Mouse (Mus musculus): ENCODE measurements around the gene Gart. TPM values are rescaled to one million over a fixed set of nuclear protein-coding genes. Genes with fewer than 3 reads are reported as not detected.

Gene Gart
- polyA plus RNA-seq, 1 experiment = 29.5 TPM

DNA sequence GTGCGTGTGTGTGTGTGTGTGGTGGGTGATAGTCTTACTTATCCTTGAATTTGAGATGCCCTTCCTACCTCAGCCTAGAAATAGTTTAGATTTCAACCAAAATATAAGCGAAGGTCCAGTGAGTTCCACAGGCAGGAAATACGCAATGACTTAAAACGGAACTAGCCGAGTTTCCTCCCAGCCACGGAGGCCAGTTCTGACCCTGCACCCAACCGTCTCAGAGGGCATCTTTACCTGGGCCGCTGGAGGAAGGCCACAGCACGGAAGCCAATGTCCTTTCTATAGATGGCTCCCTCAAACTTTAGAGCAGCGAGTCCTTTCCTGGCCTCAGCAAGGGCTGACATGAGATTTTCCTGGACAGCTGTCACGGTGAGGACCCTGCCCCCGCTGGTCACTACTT lies 13.1 kb downstream of the Gart start:
- TF ChIP-seq CTCF (IDR thresholded peaks at IDR 0.05; ENCODE audit: insufficient read depth, low read length) = no peak
- TF ChIP-seq POLR2A (IDR thresholded peaks at IDR 0.05; ENCODE audit: borderline replicate concordance, extremely low read depth, low read depth, low read length) = no peak
- no peaks in the 10 kb centered on the region for H3K4me1 ChIP-seq (ENCODE audit: control insufficient read depth, insufficient read depth, low read length)
- 74% methylated on average over 12 of the region's 12 CpGs for WGBS

DNA sequence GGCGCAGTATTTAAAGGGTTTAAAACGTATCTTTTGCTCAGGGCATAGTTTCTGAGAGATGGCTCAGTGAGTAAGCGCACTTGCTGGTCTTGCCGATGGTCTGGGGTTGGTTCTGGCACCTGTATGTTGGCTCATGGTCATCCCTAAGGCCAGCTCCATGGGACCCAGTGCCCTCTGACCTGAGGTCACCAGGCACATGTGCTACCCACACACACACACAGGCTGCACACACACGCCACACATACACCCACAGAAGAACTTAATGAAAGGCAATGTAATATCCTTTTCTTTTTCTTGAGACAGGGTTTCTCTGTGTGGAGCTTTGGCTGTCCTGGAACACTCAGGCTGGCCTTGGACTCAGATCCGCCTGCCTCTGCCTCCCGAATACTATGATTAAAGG lies 13.8 kb downstream of the Gart start:
- no peaks in the 10 kb centered on the region for H3K4me1 ChIP-seq (ENCODE audit: control insufficient read depth, insufficient read depth, low read length)
- no peak overlapping the region for H3K4me3 ChIP-seq (replicated peaks; ENCODE audit: extremely low read depth, low read depth, low read length)
- no peak for TF ChIP-seq CTCF (IDR thresholded peaks at IDR 0.05; ENCODE audit: insufficient read depth, low read length)
- TF ChIP-seq POLR2A (IDR thresholded peaks at IDR 0.05; ENCODE audit: borderline replicate concordance, extremely low read depth, low read depth, low read length) = no peak
- DNase-seq = no peak
- 90% methylated on average over 7 of the region's 7 CpGs for WGBS

More for the DNA sequence above, 13.1 kb downstream of the Gart start:
- no peak overlapping the region for H3K4me3 ChIP-seq (replicated peaks; ENCODE audit: extremely low read depth, low read depth, low read length)
- no peak for DNase-seq

DNA sequence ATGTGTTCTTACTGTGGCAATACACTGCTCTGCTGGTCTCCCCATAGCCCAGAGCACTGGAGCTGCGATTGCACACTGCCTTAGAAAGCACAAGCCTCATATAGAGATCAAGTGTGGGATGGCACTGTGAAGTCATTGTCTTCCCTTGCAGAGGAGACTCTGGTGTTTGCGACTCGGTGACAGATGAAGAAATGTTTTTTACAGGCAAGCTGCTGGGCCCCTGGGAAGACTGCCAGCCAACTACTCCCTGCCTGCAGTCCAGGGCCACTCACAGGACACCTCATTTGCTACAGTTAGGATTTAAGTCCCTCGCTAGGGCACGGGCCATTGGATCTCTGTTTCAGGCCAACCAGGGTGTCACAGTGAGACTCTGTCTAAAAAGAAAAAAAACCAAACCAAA lies 14.3 kb downstream of the Gart start:
- Histone ChIP-seq H3K4me1 (ENCODE audit: control insufficient read depth, insufficient read depth, low read length) (no peaks in the 10 kb centered on the region), H3K4me3 (replicated peaks; ENCODE audit: extremely low read depth, low read depth, low read length) (no peak overlapping the region)
- no peak for DNase-seq
- TF ChIP-seq CTCF (IDR thresholded peaks at IDR 0.05; ENCODE audit: insufficient read depth, low read length) (no peak), POLR2A (IDR thresholded peaks at IDR 0.05; ENCODE audit: borderline replicate concordance, extremely low read depth, low read depth, low read length) (no peak)
- 70% methylated on average over 5 of the region's 5 CpGs for WGBS

DNA sequence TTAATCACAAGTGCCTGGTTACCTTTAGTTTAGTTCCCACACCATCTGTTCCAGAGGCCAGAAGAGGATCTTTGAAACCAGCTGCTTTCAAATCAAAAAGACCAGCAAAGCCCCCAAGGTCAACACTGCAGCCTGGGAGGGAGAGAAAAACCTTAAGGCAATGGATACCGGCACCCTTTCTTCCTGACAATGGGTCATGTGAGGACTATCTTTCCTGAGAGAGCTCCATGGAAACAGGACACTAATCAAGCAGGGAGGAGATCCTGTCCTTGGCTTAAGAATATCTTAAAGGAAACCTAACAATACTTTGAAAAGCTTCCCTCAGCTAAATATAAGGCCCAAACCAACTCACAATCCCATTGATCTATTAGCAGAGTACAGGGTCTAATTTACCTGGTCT lies 16.2 kb downstream of the Gart start:
- Histone ChIP-seq H3K4me1 (ENCODE audit: control insufficient read depth, insufficient read depth, low read length) (no peaks in the 10 kb centered on the region), H3K4me3 (replicated peaks; ENCODE audit: extremely low read depth, low read depth, low read length) (no peak overlapping the region)
- TF ChIP-seq CTCF (IDR thresholded peaks at IDR 0.05; ENCODE audit: insufficient read depth, low read length) = no peak
- TF ChIP-seq POLR2A (IDR thresholded peaks at IDR 0.05; ENCODE audit: borderline replicate concordance, extremely low read depth, low read depth, low read length) = no peak
- no peak for DNase-seq
- 51% methylated on average over 1 of the region's 1 CpGs for WGBS

DNA sequence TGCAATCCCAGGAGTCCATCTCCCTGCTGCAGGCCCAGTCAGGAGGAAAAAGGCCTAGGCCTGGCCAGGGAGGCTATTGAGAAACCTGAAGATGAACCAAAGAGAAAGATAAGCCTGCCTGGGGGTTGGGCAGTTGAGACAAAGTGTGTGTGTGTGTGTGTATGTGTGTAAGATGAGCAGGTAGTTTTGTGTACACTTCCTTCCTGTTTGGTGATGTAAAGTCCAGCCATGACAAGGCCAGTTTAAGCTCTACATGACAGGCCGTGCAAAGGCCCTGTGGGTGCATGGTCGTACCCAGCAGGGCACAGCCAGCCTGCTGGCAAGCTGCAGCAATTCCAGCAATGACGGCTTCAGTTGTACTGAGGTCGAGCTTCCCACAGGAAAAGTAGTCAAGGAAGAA lies 17.0 kb downstream of the Gart start:
- TF ChIP-seq POLR2A (IDR thresholded peaks at IDR 0.05; ENCODE audit: borderline replicate concordance, extremely low read depth, low read depth, low read length) (no peak), CTCF (IDR thresholded peaks at IDR 0.05; ENCODE audit: insufficient read depth, low read length) (no peak)

DNA sequence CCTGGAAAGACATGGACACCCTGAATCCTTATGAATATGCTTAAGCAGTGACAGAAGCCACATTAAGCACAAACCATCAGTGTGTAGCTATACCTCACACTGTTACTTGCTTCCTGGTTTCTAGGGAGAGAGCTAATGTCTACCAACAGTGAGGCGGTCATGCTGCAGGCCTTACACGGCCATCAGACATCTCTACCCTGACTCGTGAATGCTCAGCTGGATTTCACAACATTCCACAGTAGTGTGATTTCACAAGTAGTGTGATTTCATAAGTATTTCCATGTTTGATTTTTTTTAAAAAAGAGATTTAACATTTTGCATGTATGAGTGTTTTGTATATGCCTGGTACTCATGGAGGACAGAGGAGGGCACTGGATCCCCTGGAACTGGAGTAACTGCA lies 18.1 kb downstream of the Gart start:
- TF ChIP-seq POLR2A (IDR thresholded peaks at IDR 0.05; ENCODE audit: borderline replicate concordance, extremely low read depth, low read depth, low read length) = no peak
- TF ChIP-seq CTCF (IDR thresholded peaks at IDR 0.05; ENCODE audit: insufficient read depth, low read length) = no peak
- Histone ChIP-seq H3K4me1 (ENCODE audit: control insufficient read depth, insufficient read depth, low read length) (no peaks in the 10 kb centered on the region), H3K4me3 (replicated peaks; ENCODE audit: extremely low read depth, low read depth, low read length) (no peak overlapping the region)
- 68% methylated on average over 3 of the region's 3 CpGs for WGBS
- no peak for DNase-seq

More for the DNA sequence above, 17.0 kb downstream of the Gart start:
- no peak overlapping the region for H3K4me3 ChIP-seq (replicated peaks; ENCODE audit: extremely low read depth, low read depth, low read length)
- no peaks in the 10 kb centered on the region for H3K4me1 ChIP-seq (ENCODE audit: control insufficient read depth, insufficient read depth, low read length)
- 88% methylated on average over 4 of the region's 4 CpGs for WGBS
- DNase-seq = no peak

DNA sequence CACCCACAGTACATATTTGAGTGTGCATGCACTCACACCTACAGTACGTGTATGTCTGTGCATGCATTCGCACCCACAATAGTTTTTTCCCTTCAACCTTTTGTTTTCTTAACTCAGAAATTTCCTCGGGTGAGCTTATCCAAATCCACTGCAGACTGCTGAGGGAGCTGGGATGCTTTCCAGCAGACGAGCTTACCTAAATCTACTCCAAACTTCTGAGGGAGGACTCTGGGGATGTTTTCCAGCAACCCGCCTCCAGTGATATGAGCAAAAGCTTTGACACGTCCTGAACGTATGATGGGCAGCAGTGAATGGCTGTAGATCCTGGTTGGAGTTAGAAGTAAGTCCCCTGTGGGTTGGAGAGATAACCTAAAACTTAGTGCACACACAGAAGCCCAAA lies 18.9 kb downstream of the Gart start:
- no peak for TF ChIP-seq CTCF (IDR thresholded peaks at IDR 0.05; ENCODE audit: insufficient read depth, low read length)
- no peak for TF ChIP-seq POLR2A (IDR thresholded peaks at IDR 0.05; ENCODE audit: borderline replicate concordance, extremely low read depth, low read depth, low read length)
- WGBS = 83% methylated on average over 7 of the region's 7 CpGs
- H3K4me3 ChIP-seq (replicated peaks; ENCODE audit: extremely low read depth, low read depth, low read length) = no peak overlapping the region
- no peak for DNase-seq
- H3K4me1 ChIP-seq (ENCODE audit: control insufficient read depth, insufficient read depth, low read length) = no peaks in the 10 kb centered on the region

DNA sequence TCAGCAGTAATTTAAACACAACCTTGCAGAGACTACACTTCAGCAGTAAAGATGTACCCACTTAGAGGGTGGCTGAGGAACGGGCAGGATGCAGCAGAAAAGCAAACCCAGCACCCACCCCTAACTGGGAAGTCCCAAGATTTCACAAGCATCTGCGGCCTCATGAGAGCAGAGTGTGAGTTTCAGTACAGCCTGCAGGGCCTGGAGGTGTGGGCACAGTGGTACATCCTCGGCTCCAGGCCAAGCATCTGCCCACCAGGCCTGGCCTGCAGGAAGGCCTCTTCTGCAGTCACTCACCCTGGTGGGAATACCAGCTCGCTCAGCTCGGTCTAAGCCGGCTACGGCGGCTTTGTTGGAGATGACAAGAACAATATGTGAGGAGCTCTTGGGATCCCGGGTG lies 23.7 kb downstream of the Gart start:
- DNase-seq = no peak
- TF ChIP-seq CTCF (IDR thresholded peaks at IDR 0.05; ENCODE audit: insufficient read depth, low read length) (no peak), POLR2A (IDR thresholded peaks at IDR 0.05; ENCODE audit: borderline replicate concordance, extremely low read depth, low read depth, low read length) (no peak)
- WGBS = 93% methylated on average over 9 of the region's 9 CpGs
- Histone ChIP-seq H3K4me1 (ENCODE audit: control insufficient read depth, insufficient read depth, low read length) (peaks cover 10% of the 10 kb centered on the region), H3K4me3 (replicated peaks; ENCODE audit: extremely low read depth, low read depth, low read length) (no peak overlapping the region)

DNA sequence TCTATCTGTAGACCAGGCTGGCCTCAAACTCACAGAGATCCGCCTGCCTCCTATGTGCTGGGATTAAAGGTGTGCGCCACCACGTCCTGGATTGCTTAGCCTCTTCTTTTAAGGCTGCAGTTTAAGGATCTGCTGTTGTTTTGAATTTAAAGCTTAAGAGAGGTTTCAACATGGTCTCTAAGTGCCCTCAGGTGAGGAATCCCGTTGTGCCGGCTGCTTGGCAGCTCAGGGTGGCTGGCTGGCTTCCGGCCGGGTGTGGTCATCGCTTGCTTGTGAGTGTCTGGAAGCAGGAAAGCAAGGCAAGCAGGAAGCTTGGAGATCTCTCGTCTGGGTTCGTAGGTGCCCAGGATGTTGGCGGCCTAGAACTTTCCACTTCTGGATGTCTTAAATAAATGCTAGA lies 25.8 kb downstream of the Gart start:
- no peak overlapping the region for H3K4me3 ChIP-seq (replicated peaks; ENCODE audit: extremely low read depth, low read depth, low read length)
- DNase-seq = peak; percentile 75
- TF ChIP-seq CTCF (IDR thresholded peaks at IDR 0.05; ENCODE audit: insufficient read depth, low read length) = no peak
- no peak for TF ChIP-seq POLR2A (IDR thresholded peaks at IDR 0.05; ENCODE audit: borderline replicate concordance, extremely low read depth, low read depth, low read length)
- H3K4me1 ChIP-seq (ENCODE audit: control insufficient read depth, insufficient read depth, low read length) = peaks cover 11% of the 10 kb centered on the region
- WGBS = 66% methylated on average over 11 of the region's 11 CpGs

DNA sequence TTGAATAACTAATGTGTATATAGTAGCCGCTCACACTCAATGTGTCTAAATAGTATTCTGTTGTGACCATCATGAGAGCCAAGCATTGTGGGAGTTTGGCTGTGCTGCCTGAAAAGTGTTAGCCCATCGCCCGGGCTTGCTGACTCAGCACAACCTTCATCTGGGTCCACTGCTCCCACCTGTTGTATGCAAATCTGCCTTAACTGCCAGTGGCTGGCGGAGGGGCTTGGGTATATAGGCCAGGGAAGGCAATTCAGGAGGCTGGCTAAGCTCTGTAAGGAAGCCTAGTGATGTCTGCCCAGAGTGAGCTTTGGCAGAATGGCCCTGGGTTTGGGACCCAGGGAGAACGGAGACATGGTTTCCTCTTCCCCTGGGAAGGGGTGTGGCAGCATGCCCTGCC lies 26.6 kb downstream of the Gart start:
- no peak for DNase-seq

More for the DNA sequence above, 26.6 kb downstream of the Gart start:
- Histone ChIP-seq H3K4me1 (ENCODE audit: control insufficient read depth, insufficient read depth, low read length) (peaks cover 11% of the 10 kb centered on the region), H3K4me3 (replicated peaks; ENCODE audit: extremely low read depth, low read depth, low read length) (no peak overlapping the region)
- WGBS = 91% methylated on average over 5 of the region's 5 CpGs
- TF ChIP-seq CTCF (IDR thresholded peaks at IDR 0.05; ENCODE audit: insufficient read depth, low read length) (no peak), POLR2A (IDR thresholded peaks at IDR 0.05; ENCODE audit: borderline replicate concordance, extremely low read depth, low read depth, low read length) (no peak)
